Mouse (Mus musculus) testis, postnatal 10 days (tissue): ENCODE results near the gene Morf4l1.
"Not testable (repeated sequence)": the region's sequence is repeated elsewhere in the genome, so short reads cannot be mapped to it uniquely, and the experiment has no call there.

ENCODE experiments used
- DNase-seq: peaks from one replicate; pipeline ENCODE4 v3.0.0; 2021; ENCODE audit warnings: low spot score

Gene Morf4l1

GRCm38 (mm10) chr9:90060932-90061331 lies 53.6 kb downstream of the Morf4l1 start:
- DNase-seq, result not testable (repeated sequence)

- no peak for DNase-seq
Measured at GRCm38 (mm10) chr9:90060574-90060875, 54.0 kb downstream of the Morf4l1 start.

GRCm38 (mm10) chr9:90059828-90060573 lies 54.6 kb downstream of the Morf4l1 start:
- DNase-seq, result no peak

GRCm38 (mm10) chr9:90056716-90057115 lies 57.9 kb downstream of the Morf4l1 start:
- DNase-seq, result no peak

GRCm38 (mm10) chr9:90055911-90056310 lies 58.7 kb downstream of the Morf4l1 start:
- DNase-seq, result no peak

- no peak for DNase-seq
Measured at GRCm38 (mm10) chr9:90055409-90055808, 59.2 kb downstream of the Morf4l1 start.

- DNase-seq, result peak; percentile 71
Measured at GRCm38 (mm10) chr9:90054371-90055145, 60.0 kb downstream of the Morf4l1 start.

- DNase-seq, result no peak
Measured at GRCm38 (mm10) chr9:90053852-90054251, 60.7 kb downstream of the Morf4l1 start, which contains the start of gene Ctsh. Ctsh (plus strand) TSS chr9:90054152.

- DNase-seq, result no peak
Measured at GRCm38 (mm10) chr9:90047937-90048627, 66.5 kb downstream of the Morf4l1 start.

GRCm38 (mm10) chr9:90045191-90045590 lies 69.4 kb downstream of the Morf4l1 start:
- no peak for DNase-seq

- not testable (repeated sequence) for DNase-seq
Measured at GRCm38 (mm10) chr9:90042906-90043305, 71.7 kb downstream of the Morf4l1 start.
